Mouse (Mus musculus): Measurements from ENCODE around the gene Sapcd1. TPM values are rescaled to one million over a fixed set of nuclear protein-coding genes. Genes with fewer than 3 reads are reported as not detected.

Sapcd1 gene
- polyA plus RNA-seq, 1 experiment from 2014 or later = 6.2 TPM

DNA sequence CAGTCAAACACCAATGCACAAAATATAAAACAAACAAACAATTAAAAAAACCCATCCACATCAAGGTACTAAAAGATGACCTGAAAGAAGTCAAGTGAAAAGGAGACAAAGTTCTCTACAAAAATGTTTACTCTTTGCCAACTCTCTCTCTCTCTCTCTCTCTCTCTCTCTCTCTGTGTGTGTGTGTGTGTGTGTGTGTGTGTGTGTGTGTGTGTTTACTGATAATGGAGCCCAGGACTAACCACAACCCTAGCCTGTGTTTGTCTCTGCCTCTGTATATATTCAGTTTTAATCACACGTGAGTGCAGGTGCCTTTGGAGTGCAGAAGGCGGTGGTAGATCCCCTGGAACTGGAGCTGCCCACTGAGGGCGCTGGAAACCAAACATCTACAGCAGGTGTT lies 29.3 kb upstream of the Sapcd1 start:
- Histone ChIP-seq H3K27me3 (replicated peaks; ENCODE audit: control insufficient read depth, insufficient read depth, low read length) (no peaks in the 10 kb centered on the region), H3K4me1 (ENCODE audit: control insufficient read depth, insufficient read depth, low read length) (peaks cover 16% of the 10 kb centered on the region), H3K4me2 (ENCODE audit: low read length) (no peak overlapping the region), H3K9me3 (replicated peaks; ENCODE audit: control insufficient read depth, low read length) (no peaks in the 10 kb centered on the region), H3K9ac (ENCODE audit: low read length) (no peak overlapping the region), H3K36me3 (ENCODE audit: control insufficient read depth, insufficient read depth, low read length) (peaks cover 66% of the 10 kb centered on the region), H3K27ac (ENCODE audit: low read depth, low read length) (no peak overlapping the region), H3K4me3 (ENCODE audit: low read depth, low read length) (no peak overlapping the region)
- ATAC-seq (no peak), DNase-seq (ENCODE audit: low spot score) (no peak)
- 83% methylated on average over 3 of the region's 3 CpGs for WGBS

DNA sequence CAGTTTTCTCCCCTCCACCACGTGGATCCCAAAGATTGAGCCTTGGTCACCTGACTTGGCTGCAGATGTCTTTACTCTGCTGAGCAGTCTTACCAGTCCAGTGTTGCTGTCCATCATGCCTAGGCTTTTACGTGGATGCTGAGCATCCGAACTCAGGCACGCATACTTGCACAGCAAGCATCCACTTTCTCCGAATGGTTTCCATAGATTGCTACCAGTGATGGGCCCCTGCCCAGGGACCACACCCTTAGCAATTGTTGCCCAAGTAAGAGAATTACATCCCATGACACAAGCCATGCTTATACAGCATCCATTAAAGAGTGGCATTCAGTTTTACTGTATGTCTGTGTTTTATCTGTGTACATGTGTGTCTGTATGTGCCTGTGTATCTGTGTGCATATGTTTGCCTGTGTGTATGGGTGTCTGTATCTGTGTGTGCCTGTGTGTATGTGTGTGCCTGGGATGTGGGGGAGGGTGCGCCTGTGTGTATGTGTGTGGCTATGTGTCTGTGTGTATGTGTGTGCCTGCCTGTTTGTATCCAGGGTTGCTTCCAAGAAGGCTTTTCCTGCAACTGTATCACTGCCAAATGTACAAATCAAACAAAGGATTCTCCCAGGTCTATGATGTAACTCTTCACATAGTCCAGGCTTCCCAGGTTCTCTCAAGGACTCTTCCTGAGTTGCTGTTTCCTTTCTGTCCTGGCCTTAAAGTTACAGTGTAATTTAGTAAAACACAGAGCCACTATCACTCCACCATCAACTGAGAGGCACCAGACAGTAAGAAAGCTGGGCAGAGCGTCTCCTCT lies 28.1 kb upstream of the Sapcd1 start:
- ATAC-seq (no peak), DNase-seq (ENCODE audit: low spot score) (no peak)
- Histone ChIP-seq H3K36me3 (ENCODE audit: control insufficient read depth, insufficient read depth, low read length) (peaks cover 56% of the 10 kb centered on the region), H3K27me3 (replicated peaks; ENCODE audit: control insufficient read depth, insufficient read depth, low read length) (no peaks in the 10 kb centered on the region), H3K4me1 (ENCODE audit: control insufficient read depth, insufficient read depth, low read length) (peaks cover 24% of the 10 kb centered on the region), H3K9me3 (replicated peaks; ENCODE audit: control insufficient read depth, low read length) (no peaks in the 10 kb centered on the region), H3K9ac (ENCODE audit: low read length) (no peak overlapping the region), H3K27ac (ENCODE audit: low read depth, low read length) (no peak overlapping the region), H3K4me3 (ENCODE audit: low read depth, low read length) (no peak overlapping the region), H3K4me2 (ENCODE audit: low read length) (no peak overlapping the region)
- 95% methylated on average over 7 of the region's 7 CpGs for WGBS

DNA sequence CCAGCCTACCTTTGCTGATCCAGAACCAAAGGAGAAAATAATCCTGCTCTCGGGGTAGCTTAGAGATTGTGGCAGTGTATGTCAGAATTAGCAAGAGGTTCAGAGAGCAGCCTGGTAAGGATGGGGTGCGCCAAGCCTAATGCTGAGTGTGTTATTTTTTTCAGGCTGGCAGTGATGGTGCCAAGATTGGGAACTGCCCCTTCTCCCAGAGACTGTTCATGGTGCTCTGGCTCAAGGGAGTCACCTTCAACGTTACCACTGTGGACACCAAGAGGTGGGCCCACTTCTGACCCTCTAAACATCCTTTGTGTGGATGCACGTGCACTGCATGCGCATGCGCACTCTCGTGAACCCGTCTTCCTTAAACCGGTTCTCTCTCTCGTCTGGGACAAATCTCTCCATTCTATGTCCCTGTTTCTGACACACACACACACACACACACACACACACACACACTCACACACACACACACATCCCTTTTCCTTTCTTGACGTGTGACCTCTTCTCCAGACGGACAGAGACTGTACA lies 24.5 kb upstream of the Sapcd1 start:
- DNase-seq (ENCODE audit: low spot score) = no peak
- peak overlapping the region; percentile 86 for H3K27ac ChIP-seq (ENCODE audit: low read depth, low read length)
- peaks cover 20% of the 10 kb centered on the region for H3K4me1 ChIP-seq (ENCODE audit: control insufficient read depth, insufficient read depth, low read length)
- H3K4me3 ChIP-seq (ENCODE audit: low read depth, low read length) = peak overlapping the region; percentile 37
- WGBS = 82% methylated on average over 12 of the region's 12 CpGs
- H3K4me2 ChIP-seq (ENCODE audit: low read length) = peak overlapping the region; percentile 71
- no peaks in the 10 kb centered on the region for H3K9me3 ChIP-seq (replicated peaks; ENCODE audit: control insufficient read depth, low read length)
- H3K27me3 ChIP-seq (replicated peaks; ENCODE audit: control insufficient read depth, insufficient read depth, low read length) = no peaks in the 10 kb centered on the region
- H3K9ac ChIP-seq (ENCODE audit: low read length) = peak overlapping the region; percentile 68
- H3K36me3 ChIP-seq (ENCODE audit: control insufficient read depth, insufficient read depth, low read length) = peaks cover 40% of the 10 kb centered on the region
- no peak for ATAC-seq

DNA sequence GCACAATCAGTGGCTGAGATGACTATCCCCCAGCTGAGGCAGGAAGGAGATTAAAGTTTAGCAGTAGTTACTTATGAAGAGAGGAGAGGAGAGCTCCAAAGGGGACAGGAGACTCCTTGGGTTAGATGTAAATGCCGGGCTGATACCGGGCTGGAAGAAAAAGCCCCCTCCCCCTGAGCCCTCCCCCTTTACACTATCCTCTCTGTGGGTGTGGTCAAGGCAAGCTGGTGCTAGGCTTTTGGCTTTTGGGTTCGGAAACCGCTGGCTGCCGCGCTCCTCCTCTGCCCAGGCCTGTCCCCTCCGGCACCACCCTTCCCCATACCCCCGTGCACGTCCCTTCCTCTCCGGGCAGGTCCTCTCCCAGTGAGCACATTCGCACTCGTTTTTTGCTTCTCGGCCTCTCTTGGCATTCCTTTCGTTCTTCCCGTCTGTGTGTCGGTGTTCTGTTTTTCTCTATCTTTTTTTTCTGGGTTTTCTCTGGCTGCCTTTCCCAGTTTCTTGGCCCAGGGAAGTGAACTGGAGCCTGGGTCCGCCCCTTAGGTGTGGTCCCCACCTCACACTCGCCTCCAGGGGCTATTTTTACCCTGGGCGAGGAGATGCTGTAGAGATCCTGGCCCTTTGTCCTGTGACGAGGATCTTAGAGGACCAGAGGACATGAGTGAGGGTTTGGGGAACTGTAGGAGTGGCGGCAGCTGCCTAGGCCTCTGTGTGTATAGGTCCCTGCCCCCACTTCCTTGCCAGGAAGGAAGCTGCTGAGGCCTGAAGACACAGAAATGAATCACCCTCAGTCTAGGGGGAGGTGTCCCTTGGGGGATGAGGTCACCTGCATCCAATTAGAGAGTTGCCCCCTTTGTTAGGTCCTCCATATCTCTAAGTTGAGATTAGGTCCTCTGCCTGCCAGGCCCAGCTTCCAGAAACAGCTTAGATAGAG lies 23.6 kb upstream of the Sapcd1 start:
- H3K36me3 ChIP-seq (ENCODE audit: control insufficient read depth, insufficient read depth, low read length) = peaks cover 34% of the 10 kb centered on the region
- peak; percentile 52 for ATAC-seq
- WGBS = 2% methylated on average over 21 of the region's 21 CpGs

DNA sequence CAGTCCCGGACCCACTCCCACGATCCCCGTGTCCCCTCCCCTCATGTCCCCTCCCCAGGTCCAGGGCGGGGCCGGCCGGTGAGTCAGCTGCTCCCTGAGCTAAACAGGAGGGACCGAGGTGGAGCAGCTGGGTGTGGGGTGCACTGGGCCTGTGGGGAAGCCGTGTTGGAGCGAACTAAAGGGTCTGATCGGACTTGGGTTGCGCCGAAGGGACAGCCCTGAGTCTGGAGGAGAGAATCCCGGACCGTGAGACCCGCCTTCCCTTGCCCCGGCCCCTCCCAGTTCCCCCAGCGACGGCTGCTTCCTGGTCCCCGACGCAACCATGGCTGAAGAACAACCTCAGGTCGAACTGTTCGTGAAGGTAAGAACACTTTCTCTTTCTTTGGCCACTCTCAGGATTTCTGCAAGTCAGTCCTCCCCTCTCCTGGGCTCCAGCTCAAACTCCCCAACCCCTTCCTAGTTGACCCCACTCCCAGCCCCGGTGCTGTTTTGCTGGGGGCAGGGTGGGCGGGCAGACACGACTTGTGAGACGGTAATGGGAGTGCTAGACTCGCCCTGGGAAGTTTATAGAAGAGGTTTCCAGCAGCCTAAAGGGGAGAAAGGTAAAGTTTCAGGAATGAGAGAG lies 22.4 kb upstream of the Sapcd1 start:
- ATAC-seq (0 out of 2 replicates have a peak, but pooled peaks have one; percentile 8), DNase-seq (ENCODE audit: low spot score) (peak; percentile 58)
- Histone ChIP-seq H3K36me3 (ENCODE audit: control insufficient read depth, insufficient read depth, low read length) (peaks cover 22% of the 10 kb centered on the region), H3K4me3 (ENCODE audit: low read depth, low read length) (peak overlapping the region; percentile 37), H3K27me3 (replicated peaks; ENCODE audit: control insufficient read depth, insufficient read depth, low read length) (no peaks in the 10 kb centered on the region), H3K27ac (ENCODE audit: low read depth, low read length) (peak overlapping the region; percentile 86), H3K4me2 (ENCODE audit: low read length) (peak overlapping the region; percentile 71), H3K9me3 (replicated peaks; ENCODE audit: control insufficient read depth, low read length) (no peaks in the 10 kb centered on the region), H3K4me1 (ENCODE audit: control insufficient read depth, insufficient read depth, low read length) (peaks cover 24% of the 10 kb centered on the region), H3K9ac (ENCODE audit: low read length) (peak overlapping the region; percentile 62)
- WGBS = under 1% methylated on average over 27 of the region's 27 CpGs

More for the DNA sequence above, 23.6 kb upstream of the Sapcd1 start:
- peak; percentile 70 for DNase-seq (ENCODE audit: low spot score)
- peak overlapping the region; percentile 86 for H3K27ac ChIP-seq (ENCODE audit: low read depth, low read length)
- H3K4me3 ChIP-seq (ENCODE audit: low read depth, low read length) = peak overlapping the region; percentile 37
- H3K4me1 ChIP-seq (ENCODE audit: control insufficient read depth, insufficient read depth, low read length) = peaks cover 20% of the 10 kb centered on the region
- H3K27me3 ChIP-seq (replicated peaks; ENCODE audit: control insufficient read depth, insufficient read depth, low read length) = no peaks in the 10 kb centered on the region
- H3K9me3 ChIP-seq (replicated peaks; ENCODE audit: control insufficient read depth, low read length) = no peaks in the 10 kb centered on the region
- peak overlapping the region; percentile 71 for H3K4me2 ChIP-seq (ENCODE audit: low read length)
- H3K9ac ChIP-seq (ENCODE audit: low read length) = peak overlapping the region; percentile 68

DNA sequence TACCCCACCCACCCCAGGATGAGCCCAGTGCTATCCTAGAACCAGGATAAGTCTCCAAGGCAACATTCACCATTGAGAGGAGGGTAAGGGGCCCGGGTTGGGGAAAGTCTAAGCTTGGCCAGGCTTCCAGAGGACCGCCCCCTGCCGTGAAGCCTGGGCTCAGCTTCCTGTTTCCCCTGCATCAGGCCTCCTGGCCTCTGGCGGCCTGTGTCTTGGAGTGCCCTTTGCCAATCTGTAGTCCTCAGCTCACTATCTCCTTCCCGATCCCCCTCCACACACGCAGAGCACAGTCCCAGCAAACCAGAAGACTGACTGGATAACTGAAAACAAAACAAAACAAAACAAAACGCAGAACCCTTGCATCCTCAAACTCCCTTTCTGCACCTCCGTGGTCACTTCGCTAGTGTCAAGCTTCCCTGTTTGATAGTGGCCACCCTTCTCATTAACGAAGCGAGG lies 21.8 kb upstream of the Sapcd1 start, which contains the start of gene Clic1:
TSS of gene Clic1 (plus strand) at position 406 of the 456 bp plus-strand sequence.
- peaks cover 18% of the 10 kb centered on the region for H3K36me3 ChIP-seq (ENCODE audit: control insufficient read depth, insufficient read depth, low read length)
- H3K4me1 ChIP-seq (ENCODE audit: control insufficient read depth, insufficient read depth, low read length) = peaks cover 24% of the 10 kb centered on the region
- no peaks in the 10 kb centered on the region for H3K9me3 ChIP-seq (replicated peaks; ENCODE audit: control insufficient read depth, low read length)
- peak within 1 kb of the TSS; percentile 86 for H3K27ac ChIP-seq (ENCODE audit: low read depth, low read length)
- H3K9ac ChIP-seq (ENCODE audit: low read length) = peak within 1 kb of the TSS; percentile 62
- peak within 1 kb of the TSS; percentile 37 for H3K4me3 ChIP-seq (ENCODE audit: low read depth, low read length)
- ATAC-seq = no peak
- no peaks in the 10 kb centered on the region for H3K27me3 ChIP-seq (replicated peaks; ENCODE audit: control insufficient read depth, insufficient read depth, low read length)
- peak; percentile 78 for DNase-seq (ENCODE audit: low spot score)
- 4% methylated on average over 11 of the region's 11 CpGs for WGBS
- peak within 1 kb of the TSS; percentile 71 for H3K4me2 ChIP-seq (ENCODE audit: low read length)

DNA sequence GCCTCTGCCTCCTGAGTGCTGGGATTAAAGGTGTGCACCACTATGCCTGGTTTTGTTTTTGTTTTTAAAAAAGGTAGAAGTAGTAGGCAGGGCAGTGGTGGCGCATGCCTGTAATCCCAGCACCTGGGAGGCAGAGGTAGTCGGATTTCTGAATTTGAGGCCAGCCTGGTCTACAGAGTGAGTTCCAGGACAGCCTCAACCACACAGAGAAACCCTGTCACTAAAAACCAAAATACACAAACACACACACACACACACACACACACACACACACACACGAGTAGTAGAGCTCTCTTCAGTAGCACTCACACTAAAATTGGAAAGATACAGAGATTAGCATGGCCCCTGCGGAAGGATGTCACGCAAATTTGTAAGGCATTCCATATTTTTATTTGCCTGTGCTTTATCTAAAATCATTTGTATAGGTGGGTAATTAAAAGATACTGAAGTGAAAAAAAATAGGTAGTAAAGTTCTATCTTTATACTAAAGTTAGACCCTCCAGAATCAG lies 21.2 kb upstream of the Sapcd1 start:
- H3K9me3 ChIP-seq (replicated peaks; ENCODE audit: control insufficient read depth, low read length) = no peaks in the 10 kb centered on the region
- H3K9ac ChIP-seq (ENCODE audit: low read length) = no peak overlapping the region
- peak overlapping the region; percentile 86; the same call in 1 of the 2 replicates for H3K27ac ChIP-seq (ENCODE audit: low read depth, low read length)
- H3K4me1 ChIP-seq (ENCODE audit: control insufficient read depth, insufficient read depth, low read length) = peaks cover 24% of the 10 kb centered on the region
- H3K4me2 ChIP-seq (ENCODE audit: low read length) = no peak overlapping the region
- H3K36me3 ChIP-seq (ENCODE audit: control insufficient read depth, insufficient read depth, low read length) = peaks cover 14% of the 10 kb centered on the region
- H3K27me3 ChIP-seq (replicated peaks; ENCODE audit: control insufficient read depth, insufficient read depth, low read length) = no peaks in the 10 kb centered on the region
- ATAC-seq = no peak
- WGBS = 76% methylated on average over 5 of the region's 5 CpGs
- no peak for DNase-seq (ENCODE audit: low spot score)
- H3K4me3 ChIP-seq (ENCODE audit: low read depth, low read length) = no peak overlapping the region
